Mouse (Mus musculus): Measurements from ENCODE around the gene Glmp.
"Not testable (repeated sequence)": the region's sequence is repeated elsewhere in the genome, so short reads cannot be mapped to it uniquely, and the experiment has no call there.

The Glmp gene

GRCm38 (mm10) chr3:88376644-88377043, 51.8 kb downstream of the Glmp start:
- not testable (repeated sequence) for DNase-seq (ENCODE audit: low read depth)

GRCm38 (mm10) chr3:88378599-88378998, 53.8 kb downstream of the Glmp start, which contains the start of gene Bglap2:
TSS of gene Bglap2 (minus strand) at chr3:88378699.
- peak; percentile 14 for DNase-seq (ENCODE audit: low read depth)
